Mouse (Mus musculus) megakaryocyte, embryonic 14.5 days (primary cell): ENCODE measurements at regions not wholly inside any gene's neighbourhood (a gene's known extent, or its start where the extent isn't known, plus 50 kb on each side); places are given as distances from the start of the nearest gene placed in this dataset.

Source experiments
- FLI1 ChIP-seq: IDR thresholded peaks from 2 replicates; pipeline ENCODE4 v1.6.1; 2012; ENCODE audit warnings: low read length, inconsistent platforms, mixed read lengths
- GATA1 ChIP-seq: IDR thresholded peaks from 3 replicates; pipeline ENCODE4 v1.6.1; 2012; ENCODE audit warnings: mixed read lengths, low read length, inconsistent platforms, borderline replicate concordance

- TF ChIP-seq GATA1, result no peak
- TF ChIP-seq FLI1, result no peak
These were observed 276.0 kb downstream of the Insc start for GRCm38 (mm10) chr7:115019369-115019958.
